Mouse (Mus musculus): ENCODE measurements around the gene Adgrb3.

- TF ChIP-seq TAL1 (IDR thresholded peaks at IDR 0.05; ENCODE audit: low read length), result no peak
- TF ChIP-seq GATA1 (IDR thresholded peaks at IDR 0.05; ENCODE audit: low read length), result no peak
These were observed 747.1 kb downstream of the Adgrb3 start for GRCm38 (mm10) chr1:25082377-25082776.

Measured in erythroblast, embryonic 14.5 days (primary cell).